Mouse (Mus musculus): Measurements from ENCODE around the gene Wfikkn1.
A peak's percentile ranks its signal among the peaks of the same experiment; 100 is the strongest.

The Wfikkn1 gene

GRCm38 (mm10) chr17:25868601-25869191 lies 12.0 kb downstream of the Wfikkn1 start, which contains the start of gene Mcrip2:
Gene Mcrip2, minus strand, starts transcription at chr17:25868764.
- peak in 1 of 2 experiments; percentile 32 for DNase-seq (ENCODE audit: low spot score in 2 of 2)

- DNase-seq (ENCODE audit: low spot score in 2 of 2): no peak
These were observed 12.6 kb downstream of the Wfikkn1 start for GRCm38 (mm10) chr17:25867836-25868600.

- DNase-seq (ENCODE audit: low spot score in 2 of 2): no peak
These were observed 13.2 kb downstream of the Wfikkn1 start for GRCm38 (mm10) chr17:25867509-25867835.

GRCm38 (mm10) chr17:25866172-25866571 lies 14.5 kb downstream of the Wfikkn1 start:
- DNase-seq (ENCODE audit: low spot score in 2 of 2): no peak

- DNase-seq (ENCODE audit: low spot score in 2 of 2): no peak
These were observed 15.4 kb downstream of the Wfikkn1 start for GRCm38 (mm10) chr17:25865288-25865687.

GRCm38 (mm10) chr17:25864311-25864710 lies 16.3 kb downstream of the Wfikkn1 start:
- no peak for DNase-seq (ENCODE audit: low spot score in 2 of 2)

GRCm38 (mm10) chr17:25863681-25864080 lies 17.0 kb downstream of the Wfikkn1 start:
- no peak for DNase-seq (ENCODE audit: low spot score in 2 of 2)

GRCm38 (mm10) chr17:25861704-25862612 lies 18.7 kb downstream of the Wfikkn1 start:
- DNase-seq (ENCODE audit: low spot score in 2 of 2): no peak

GRCm38 (mm10) chr17:25860832-25861703 lies 19.6 kb downstream of the Wfikkn1 start, which contains the start of gene Wdr90:
Gene Wdr90, minus strand, starts transcription at chr17:25861501.
- peak; percentile 83 to 87 for DNase-seq (ENCODE audit: low spot score in 2 of 2)

GRCm38 (mm10) chr17:25860229-25860628 lies 20.4 kb downstream of the Wfikkn1 start:
- DNase-seq (ENCODE audit: low spot score in 2 of 2): no peak

GRCm38 (mm10) chr17:25844396-25844901 lies 36.2 kb downstream of the Wfikkn1 start, which contains the start of gene Rhot2:
Gene Rhot2, minus strand, starts transcription at chr17:25844851.
- DNase-seq (ENCODE audit: low spot score in 2 of 2): peak; percentile 90 to 92

GRCm38 (mm10) chr17:25843636-25844395 lies 36.8 kb downstream of the Wfikkn1 start:
- DNase-seq (ENCODE audit: low spot score in 2 of 2): no peak

GRCm38 (mm10) chr17:25843122-25843521 lies 37.5 kb downstream of the Wfikkn1 start:
- no peak for DNase-seq (ENCODE audit: low spot score in 2 of 2)

- no peak for DNase-seq (ENCODE audit: low spot score in 2 of 2)
These were observed 38.1 kb downstream of the Wfikkn1 start for GRCm38 (mm10) chr17:25842509-25842908.

- DNase-seq (ENCODE audit: low spot score in 2 of 2): no peak
These were observed 39.4 kb downstream of the Wfikkn1 start, which contains the start of gene Gm20683 for GRCm38 (mm10) chr17:25841117-25841880. Gene Gm20683, minus strand, starts transcription at chr17:25841763.

- no peak for DNase-seq (ENCODE audit: low spot score in 2 of 2)
These were observed 40.1 kb downstream of the Wfikkn1 start for GRCm38 (mm10) chr17:25840519-25840918.

GRCm38 (mm10) chr17:25839455-25840235 lies 41.0 kb downstream of the Wfikkn1 start:
- DNase-seq (ENCODE audit: low spot score in 2 of 2): no peak

- DNase-seq (ENCODE audit: low spot score in 2 of 2): no peak
These were observed 41.8 kb downstream of the Wfikkn1 start for GRCm38 (mm10) chr17:25838904-25839303.

Measured in natural killer cell, adult 2 months (primary cell).